Mouse (Mus musculus): Measurements from ENCODE around the gene Tppp3. TPM values are rescaled to one million over a fixed set of nuclear protein-coding genes. Genes with fewer than 3 reads are reported as not detected.

Gene Tppp3
- polyA plus RNA-seq, 1 experiment, result 8.1 TPM

GRCm38 (mm10) chr8:105473816-105474606 is 2.7 kb upstream of the Tppp3 start:
- WGBS, result 36% methylated on average over 17 of the region's 17 CpGs
- no peak for DNase-seq (ENCODE audit: low read depth in 1 of 2, low spot score in 2 of 2)
- no peak overlapping the region for H3K27ac ChIP-seq (ENCODE audit: insufficient read depth, low read length)

GRCm38 (mm10) chr8:105472983-105473382 is 1.7 kb upstream of the Tppp3 start:
- Histone ChIP-seq H3K27ac (ENCODE audit: insufficient read depth, low read length) (no peak overlapping the region), H3K36me3 (ENCODE audit: control insufficient read depth, insufficient read depth, low read length) (no peaks in the 10 kb centered on the region), H3K4me3 (ENCODE audit: extremely low read depth, insufficient read depth, insufficient read length) (no peak overlapping the region), H3K4me1 (ENCODE audit: control insufficient read depth, insufficient read depth, insufficient read length) (no peaks in the 10 kb centered on the region), H3K27me3 (ENCODE audit: control insufficient read depth, insufficient read depth, low read length) (no peaks in the 10 kb centered on the region; the same call in 1 of the 2 replicates)
- TF ChIP-seq CTCF (IDR thresholded peaks at IDR 0.05; ENCODE audit: extremely low read depth, insufficient read depth, insufficient read length, insufficient replicate concordance), result no peak
- TF ChIP-seq POLR2A (IDR thresholded peaks at IDR 0.05; ENCODE audit: low read depth, low read length), result no peak
- WGBS, result 56% methylated on average over 9 of the region's 9 CpGs
- DNase-seq (ENCODE audit: low read depth in 1 of 2, low spot score in 2 of 2), result no peak

More at GRCm38 (mm10) chr8:105473816-105474606, 2.7 kb upstream of the Tppp3 start:
- H3K27me3 ChIP-seq (ENCODE audit: control insufficient read depth, insufficient read depth, low read length), result no peaks in the 10 kb centered on the region; the same call in 1 of the 2 replicates
- no peak overlapping the region for H3K4me3 ChIP-seq (ENCODE audit: extremely low read depth, insufficient read depth, insufficient read length)
- H3K4me1 ChIP-seq (ENCODE audit: control insufficient read depth, insufficient read depth, insufficient read length), result no peaks in the 10 kb centered on the region
- no peaks in the 10 kb centered on the region for H3K36me3 ChIP-seq (ENCODE audit: control insufficient read depth, insufficient read depth, low read length)
- no peak for TF ChIP-seq CTCF (IDR thresholded peaks at IDR 0.05; ENCODE audit: extremely low read depth, insufficient read depth, insufficient read length, insufficient replicate concordance)
- TF ChIP-seq POLR2A (IDR thresholded peaks at IDR 0.05; ENCODE audit: low read depth, low read length), result no peak

- WGBS, result 79% methylated on average over 23 of the region's 23 CpGs
- TF ChIP-seq CTCF (IDR thresholded peaks at IDR 0.05; ENCODE audit: extremely low read depth, insufficient read depth, insufficient read length, insufficient replicate concordance) (no peak), POLR2A (IDR thresholded peaks at IDR 0.05; ENCODE audit: low read depth, low read length) (no peak)
- Histone ChIP-seq H3K4me3 (ENCODE audit: extremely low read depth, insufficient read depth, insufficient read length) (no peak overlapping the region), H3K27me3 (ENCODE audit: control insufficient read depth, insufficient read depth, low read length) (no peaks in the 10 kb centered on the region; the same call in 1 of the 2 replicates), H3K4me1 (ENCODE audit: control insufficient read depth, insufficient read depth, insufficient read length) (no peaks in the 10 kb centered on the region), H3K36me3 (ENCODE audit: control insufficient read depth, insufficient read depth, low read length) (no peaks in the 10 kb centered on the region), H3K27ac (ENCODE audit: insufficient read depth, low read length) (no peak overlapping the region)
- DNase-seq (ENCODE audit: low read depth in 1 of 2, low spot score in 2 of 2), result no peak
These were observed 1.1 kb upstream of the Tppp3 start for GRCm38 (mm10) chr8:105472414-105472932.

GRCm38 (mm10) chr8:105470681-105471313 is 529 bp downstream of the Tppp3 start:
- H3K4me1 ChIP-seq (ENCODE audit: control insufficient read depth, insufficient read depth, insufficient read length), result no peaks in the 10 kb centered on the region
- no peak for DNase-seq (ENCODE audit: low read depth in 1 of 2, low spot score in 2 of 2)
- H3K27me3 ChIP-seq (ENCODE audit: control insufficient read depth, insufficient read depth, low read length), result no peaks in the 10 kb centered on the region; the same call in 1 of the 2 replicates
- WGBS, result 30% methylated on average over 11 of the region's 11 CpGs
- no peaks in the 10 kb centered on the region for H3K36me3 ChIP-seq (ENCODE audit: control insufficient read depth, insufficient read depth, low read length)
- H3K4me3 ChIP-seq (ENCODE audit: extremely low read depth, insufficient read depth, insufficient read length), result no peak overlapping the region
- H3K27ac ChIP-seq (ENCODE audit: insufficient read depth, low read length), result no peak overlapping the region
- no peak for TF ChIP-seq CTCF (IDR thresholded peaks at IDR 0.05; ENCODE audit: extremely low read depth, insufficient read depth, insufficient read length, insufficient replicate concordance)
- TF ChIP-seq POLR2A (IDR thresholded peaks at IDR 0.05; ENCODE audit: low read depth, low read length), result no peak

- Histone ChIP-seq H3K27ac (ENCODE audit: insufficient read depth, low read length) (no peak overlapping the region), H3K4me1 (ENCODE audit: control insufficient read depth, insufficient read depth, insufficient read length) (no peaks in the 10 kb centered on the region), H3K4me3 (ENCODE audit: extremely low read depth, insufficient read depth, insufficient read length) (no peak overlapping the region), H3K36me3 (ENCODE audit: control insufficient read depth, insufficient read depth, low read length) (no peaks in the 10 kb centered on the region), H3K27me3 (ENCODE audit: control insufficient read depth, insufficient read depth, low read length) (no peaks in the 10 kb centered on the region; the same call in 1 of the 2 replicates)
- no peak for DNase-seq (ENCODE audit: low read depth in 1 of 2, low spot score in 2 of 2)
- 70% methylated on average over 5 of the region's 5 CpGs for WGBS
- TF ChIP-seq POLR2A (IDR thresholded peaks at IDR 0.05; ENCODE audit: low read depth, low read length) (no peak), CTCF (IDR thresholded peaks at IDR 0.05; ENCODE audit: extremely low read depth, insufficient read depth, insufficient read length, insufficient replicate concordance) (no peak)
These were observed 1.1 kb downstream of the Tppp3 start for GRCm38 (mm10) chr8:105470262-105470661.

- WGBS, result 83% methylated on average over 5 of the region's 5 CpGs
- Histone ChIP-seq H3K4me1 (ENCODE audit: control insufficient read depth, insufficient read depth, insufficient read length) (no peaks in the 10 kb centered on the region), H3K27ac (ENCODE audit: insufficient read depth, low read length) (no peak overlapping the region), H3K36me3 (ENCODE audit: control insufficient read depth, insufficient read depth, low read length) (no peaks in the 10 kb centered on the region), H3K27me3 (ENCODE audit: control insufficient read depth, insufficient read depth, low read length) (no peaks in the 10 kb centered on the region; the same call in 1 of the 2 replicates), H3K4me3 (ENCODE audit: extremely low read depth, insufficient read depth, insufficient read length) (no peak overlapping the region)
- no peak for DNase-seq (ENCODE audit: low read depth in 1 of 2, low spot score in 2 of 2)
- TF ChIP-seq CTCF (IDR thresholded peaks at IDR 0.05; ENCODE audit: extremely low read depth, insufficient read depth, insufficient read length, insufficient replicate concordance), result no peak
- TF ChIP-seq POLR2A (IDR thresholded peaks at IDR 0.05; ENCODE audit: low read depth, low read length), result no peak
These were observed 1.5 kb downstream of the Tppp3 start for GRCm38 (mm10) chr8:105469816-105470215.

Measured in spleen, adult 2 months (tissue).